Mouse (Mus musculus) kidney, adult 2 months (tissue): ENCODE measurements around the gene Mlph.

Experiments used
- CTCF ChIP-seq: fragments of 200-500 bp; conservative IDR thresholded peaks from 2 replicates; pipeline ENCODE4 v1.5.1; 2011; ENCODE audit warnings: low read depth, mild to moderate bottlenecking, control low read depth, low read length, moderate library complexity, mixed read lengths; ENCODE audit not compliant: insufficient read depth, insufficient read length
- POLR2A ChIP-seq: fragments of 200-500 bp; IDR thresholded peaks from one replicate; pipeline ENCODE4 v1.6.1; 2011; ENCODE audit warnings: low read depth, low read length, control low read depth

DNA sequence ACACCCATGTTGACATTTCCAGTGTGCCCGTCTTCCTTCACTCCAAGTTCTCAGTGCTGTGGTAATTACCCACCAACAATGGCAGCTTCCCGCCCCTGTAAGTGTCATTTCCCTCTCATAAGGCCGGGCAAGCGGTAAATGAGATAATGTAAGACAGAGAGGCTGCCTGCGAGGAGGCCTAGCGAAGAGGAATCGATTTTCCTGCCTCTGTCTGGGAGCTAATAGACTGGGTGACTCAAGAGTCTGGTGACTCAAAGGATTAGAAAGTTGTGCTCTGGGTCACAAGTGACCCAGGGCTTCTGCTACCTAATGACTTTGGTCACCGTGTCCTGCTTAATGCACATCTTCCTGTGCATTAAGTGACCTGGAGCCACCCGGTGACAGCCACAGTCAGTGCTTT lies 22.1 kb downstream of the Mlph start:
- TF ChIP-seq POLR2A (no peak), CTCF (no peak)
